Mouse (Mus musculus) right cerebral cortex, postnatal 25 days (tissue): ENCODE results near the gene B4galnt2.
A peak's percentile ranks its signal among the peaks of the same experiment; 100 is the strongest.
"Not testable (repeated sequence)": the region's sequence is repeated elsewhere in the genome, so short reads cannot be mapped to it uniquely, and the experiment has no call there.

ENCODE experiments used
- DNase-seq: peaks from one replicate; pipeline ENCODE4 v3.0.0; 2022

The B4galnt2 gene

DNA sequence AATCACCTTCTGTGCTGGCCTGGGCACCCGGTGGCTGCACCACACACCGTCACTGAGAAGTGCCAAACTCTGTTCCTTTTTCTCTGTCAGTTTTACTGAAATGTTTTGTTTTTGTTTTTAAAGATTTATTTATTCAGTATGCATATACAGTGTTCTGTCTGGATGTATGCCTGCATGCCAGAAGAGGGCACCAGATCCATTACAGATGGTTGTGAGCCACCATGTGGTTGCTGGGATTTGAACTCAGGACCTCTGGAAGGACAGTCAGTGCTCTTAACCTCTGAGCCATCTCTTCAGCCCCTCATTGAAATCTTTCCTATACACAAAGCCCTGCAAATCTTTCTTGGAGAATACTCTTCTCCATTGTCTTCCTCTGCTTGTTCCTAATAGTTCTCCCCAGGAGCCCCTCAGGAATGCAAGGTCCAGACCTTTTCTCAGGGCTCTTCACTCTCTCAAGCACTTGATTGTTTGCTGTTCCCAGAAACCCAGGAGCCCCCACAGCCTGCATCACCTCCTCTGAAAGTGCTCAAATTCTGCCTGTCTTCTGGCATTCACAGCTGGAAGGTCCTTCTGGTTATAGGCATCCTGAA, 24.1 kb downstream of the B4galnt2 start:
- no peak for DNase-seq

DNA sequence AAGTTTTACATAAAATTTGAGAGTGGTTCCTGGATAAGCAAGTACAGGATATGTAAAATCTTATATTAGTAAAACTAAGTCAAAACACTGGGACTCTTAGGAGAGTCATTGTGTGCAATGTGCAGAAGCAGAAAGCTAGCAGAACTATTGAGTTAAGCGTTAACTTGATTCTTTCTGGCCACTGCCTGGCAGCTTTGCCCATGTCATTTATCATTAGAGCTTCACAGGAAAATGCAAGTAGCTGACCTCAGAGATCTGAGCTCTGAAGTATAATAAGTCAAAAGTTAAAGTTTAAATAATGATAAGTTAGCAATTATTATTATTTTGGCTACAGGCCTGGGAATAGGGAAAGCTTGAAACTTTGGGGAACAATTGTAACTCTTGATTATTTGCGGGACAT, 34.8 kb downstream of the B4galnt2 start:
- not testable (repeated sequence) for DNase-seq

DNA sequence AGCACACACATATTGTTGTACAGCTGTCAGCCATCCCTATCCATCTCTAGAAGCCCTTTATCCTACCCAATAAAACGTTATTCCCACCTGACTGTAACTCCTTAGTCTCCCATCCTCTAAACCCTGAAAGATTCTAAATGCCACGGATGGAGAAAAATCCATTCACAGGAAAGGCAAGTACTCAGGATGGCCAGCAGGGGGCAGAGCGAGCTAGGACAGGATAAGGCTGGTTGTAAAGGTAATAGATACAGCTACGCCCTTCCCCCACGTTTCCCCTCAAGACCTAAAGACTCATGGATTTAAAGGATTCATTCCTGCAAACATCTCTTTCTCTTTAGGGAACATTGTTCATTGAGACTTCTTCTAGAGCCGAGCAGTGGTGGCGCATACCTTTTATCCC, 38.4 kb downstream of the B4galnt2 start:
- peak; percentile 25 for DNase-seq

DNA sequence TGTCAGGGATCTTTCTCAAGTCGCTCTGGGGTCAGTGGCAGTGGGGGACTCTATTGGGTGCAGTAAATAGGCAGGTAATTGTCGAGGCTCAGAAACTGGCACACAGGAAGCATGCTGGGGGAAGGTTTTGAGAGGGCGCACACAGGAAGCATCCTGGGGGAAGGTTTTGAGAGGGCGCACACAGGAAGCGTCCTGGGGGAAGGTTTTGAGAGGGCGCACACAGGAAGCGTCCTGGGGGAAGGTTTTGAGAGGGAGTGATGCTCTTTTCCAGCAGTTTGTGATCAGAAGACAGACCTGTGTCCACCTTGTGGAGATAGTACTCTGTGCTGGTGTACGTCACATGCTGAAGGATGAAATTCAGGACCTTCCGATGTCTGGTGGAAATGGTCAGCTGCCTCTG, 38.9 kb downstream of the B4galnt2 start:
- DNase-seq: no peak

DNA sequence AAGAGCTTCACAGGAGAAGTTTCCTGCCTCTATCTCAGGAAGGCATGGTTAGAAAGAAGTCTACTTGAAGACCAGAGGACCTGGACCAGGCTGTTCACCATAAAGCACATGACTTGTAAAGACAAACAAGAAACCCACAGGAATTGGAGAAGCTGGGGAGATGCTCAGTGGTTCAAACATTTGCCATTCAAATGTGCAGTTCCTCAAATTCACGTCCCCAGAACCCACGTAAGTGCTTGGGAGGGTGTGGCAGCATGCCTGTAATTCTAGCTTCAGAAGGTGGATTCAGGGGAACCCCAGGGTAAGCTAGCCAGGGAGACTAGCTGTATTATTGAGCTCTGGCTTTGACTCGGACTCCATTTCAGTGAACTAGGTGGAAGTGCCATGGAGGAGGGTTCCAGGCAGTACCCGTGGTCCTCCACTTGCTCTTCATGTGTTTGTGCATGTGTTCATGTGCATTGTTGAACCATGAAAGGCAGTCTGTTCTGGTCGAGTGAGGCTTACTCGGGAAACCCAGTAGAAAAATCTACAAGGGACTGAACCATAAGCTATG, 44.7 kb downstream of the B4galnt2 start:
- no peak for DNase-seq

DNA sequence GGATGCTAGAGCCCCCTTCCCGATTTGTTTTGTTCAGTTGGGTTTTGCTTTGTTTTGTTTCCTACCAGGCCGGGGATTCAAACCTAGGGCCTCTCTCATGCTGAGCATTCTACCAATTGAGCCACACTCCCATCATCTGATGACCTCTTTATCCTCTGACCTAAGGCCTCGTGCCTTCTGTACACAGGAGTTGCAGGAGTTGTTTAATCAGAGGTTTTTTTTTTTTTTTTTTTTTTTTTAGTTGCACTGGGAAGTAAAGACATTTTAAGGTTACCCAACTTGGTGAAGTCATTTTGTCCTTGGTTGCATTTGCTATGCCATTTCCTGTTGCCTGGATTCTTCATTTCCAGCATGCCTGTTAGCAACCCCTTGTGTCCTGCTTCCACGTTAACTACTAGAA, 45.2 kb downstream of the B4galnt2 start:
- DNase-seq: no peak

DNA sequence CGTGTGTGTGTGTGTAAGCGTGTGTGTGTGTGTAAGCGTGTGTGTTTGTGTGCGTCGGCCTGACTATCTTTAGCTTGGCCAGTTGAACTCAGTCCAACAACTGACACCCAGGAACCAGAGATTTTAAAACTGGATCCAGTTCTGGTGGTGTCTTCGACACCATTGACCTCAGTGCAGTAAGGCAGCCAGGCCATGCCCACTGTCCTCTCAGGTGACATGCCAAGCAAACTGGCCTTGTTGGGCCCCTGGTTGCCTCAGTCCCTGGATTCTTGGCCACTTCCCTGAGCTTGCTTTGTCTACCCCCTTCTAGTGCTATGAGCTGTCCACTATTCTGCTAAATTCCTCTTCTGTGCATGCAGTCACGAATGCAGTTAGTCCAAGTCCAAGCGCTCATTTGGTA, 53.3 kb downstream of the B4galnt2 start:
- no peak for DNase-seq

DNA sequence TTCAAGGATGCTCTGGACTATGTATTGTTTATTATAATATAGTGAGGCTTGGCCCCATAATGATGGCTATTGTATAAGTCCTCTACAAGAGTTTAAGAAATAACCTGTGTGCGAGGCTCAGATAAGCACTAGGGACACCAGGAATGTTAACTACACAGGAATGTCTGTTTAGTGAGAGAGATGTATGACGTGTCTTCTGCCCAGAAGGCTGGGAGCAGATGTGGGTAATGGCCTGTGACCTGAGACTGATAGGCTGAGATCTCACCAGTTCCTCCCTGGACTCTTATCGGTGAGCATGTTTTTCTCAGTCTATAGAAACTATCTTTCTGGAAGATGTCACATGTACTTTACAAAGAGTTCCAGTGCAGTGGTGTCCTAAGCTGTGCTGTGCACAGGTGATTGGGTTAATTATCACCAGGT, 54.6 kb downstream of the B4galnt2 start:
- DNase-seq: no peak

DNA sequence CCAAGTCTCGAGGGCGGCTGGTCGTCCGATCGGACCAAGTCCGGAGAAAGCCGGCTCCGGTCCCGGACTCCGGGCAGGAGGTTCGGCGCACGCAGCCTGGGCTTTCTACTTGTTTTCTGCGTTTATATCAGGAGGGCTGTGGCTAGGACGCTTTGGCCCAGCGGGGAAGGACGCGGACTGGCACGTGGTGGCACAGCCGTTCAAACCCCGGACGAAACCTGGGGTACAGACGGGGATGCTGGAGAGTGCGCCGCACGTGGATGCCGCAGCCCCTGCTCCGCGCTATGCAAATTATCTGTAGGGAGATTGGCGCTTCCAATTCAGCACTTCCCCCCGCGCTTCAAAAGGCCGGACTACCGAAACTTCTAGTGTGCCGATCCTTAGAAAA, 55.2 kb downstream of the B4galnt2 start:
- no peak for DNase-seq

DNA sequence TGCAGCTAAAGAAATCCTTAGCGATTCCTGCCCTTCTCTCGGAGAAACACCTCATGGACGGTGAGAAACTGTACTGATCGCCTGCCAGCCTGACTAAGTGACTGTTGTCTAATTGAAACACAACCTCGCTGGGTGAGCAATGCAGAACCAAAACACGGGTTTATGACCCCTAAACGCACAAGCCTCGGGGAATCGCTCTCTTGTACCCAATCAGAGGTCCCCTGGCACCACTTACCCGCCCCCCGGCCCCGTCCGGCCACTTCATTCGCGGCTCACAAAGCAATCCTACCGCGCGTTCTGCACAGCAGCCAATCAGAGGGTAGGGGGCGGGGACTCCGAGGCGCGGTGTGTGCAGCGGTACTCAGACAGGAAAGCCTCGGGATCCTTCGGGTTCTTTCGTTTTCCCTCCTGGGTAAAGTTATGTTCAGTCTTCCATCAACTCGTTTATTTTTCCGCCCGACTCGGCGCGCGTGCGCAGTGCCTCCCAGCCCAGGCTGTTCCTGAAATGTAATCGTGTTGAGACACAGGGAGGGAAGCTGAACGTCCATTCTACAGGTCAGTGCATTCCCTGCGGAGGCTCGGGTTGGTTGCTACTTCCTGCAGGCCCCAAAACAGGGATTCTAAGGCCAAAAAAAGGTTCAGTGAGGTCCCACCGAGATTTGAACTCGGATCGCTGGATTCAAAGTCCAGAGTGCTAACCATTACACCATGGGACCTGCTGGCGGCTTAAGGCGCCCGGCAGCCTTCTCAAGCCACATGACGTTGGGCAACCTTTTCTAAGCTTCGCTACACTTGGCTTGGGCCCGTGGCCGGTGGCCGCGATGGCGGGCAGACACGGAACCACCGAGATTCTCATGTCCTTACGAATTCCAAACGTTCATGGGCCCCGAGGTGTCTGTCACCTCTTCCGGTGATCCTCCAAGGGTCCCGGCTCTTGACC, 55.9 kb downstream of the B4galnt2 start:
- DNase-seq: peak; percentile 94

DNA sequence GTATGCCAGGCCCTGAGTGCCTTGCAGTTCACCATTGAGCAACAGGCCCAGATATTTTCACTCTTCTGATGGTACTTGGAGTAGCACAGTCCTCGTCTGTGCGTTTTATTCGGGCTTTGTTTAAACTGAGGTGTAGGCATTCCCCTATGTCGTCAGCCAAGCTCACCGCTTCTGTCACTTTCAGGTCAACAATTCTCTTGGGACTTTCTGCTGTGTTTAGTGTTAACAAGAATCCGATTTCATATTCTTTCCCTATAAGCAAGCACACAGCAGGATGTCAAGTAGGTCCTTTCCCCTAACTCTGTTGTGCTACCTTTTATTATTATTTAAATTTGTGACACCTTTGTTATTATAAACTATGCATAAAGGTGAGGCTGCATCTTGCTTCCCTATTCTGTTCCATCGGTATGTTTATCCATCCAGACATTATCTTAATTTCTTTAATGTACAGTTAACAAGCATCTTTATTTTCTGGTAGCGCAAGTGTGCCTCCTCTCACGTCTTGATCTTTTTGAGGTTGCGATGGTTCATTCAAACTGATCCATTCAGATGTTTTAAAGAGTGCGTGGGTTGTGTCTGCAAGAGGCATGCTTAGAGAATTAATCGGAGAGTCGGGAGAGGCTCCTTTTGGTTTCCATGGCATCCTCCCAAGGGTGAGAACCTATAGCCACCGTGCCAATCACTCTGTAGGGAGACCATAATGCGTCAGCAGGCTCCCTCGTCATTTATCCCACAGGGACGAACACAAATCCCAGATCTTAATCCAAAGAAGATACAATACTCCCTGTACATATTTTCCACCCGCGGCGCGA, 56.8 kb downstream of the B4galnt2 start:
- DNase-seq: no peak

DNA sequence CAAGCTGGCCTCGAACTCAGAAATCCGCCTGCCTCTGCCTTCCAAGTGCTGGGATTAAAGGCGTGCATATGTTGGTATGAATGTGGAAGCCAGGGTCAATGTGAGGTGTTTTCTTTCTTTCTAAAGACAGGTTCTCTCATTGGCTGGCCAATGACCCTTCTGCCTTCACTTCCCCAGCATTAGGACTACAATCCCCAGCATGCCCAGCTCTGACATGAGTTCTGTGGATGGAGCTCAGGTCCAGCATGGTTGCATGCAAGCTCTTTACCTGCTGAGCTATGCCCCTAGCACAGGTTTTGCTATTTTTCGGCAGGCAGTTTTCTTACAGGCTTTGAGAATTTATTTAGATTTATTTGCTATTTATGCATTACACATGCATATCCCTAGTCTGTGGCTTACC, 57.4 kb downstream of the B4galnt2 start:
- DNase-seq: no peak

DNA sequence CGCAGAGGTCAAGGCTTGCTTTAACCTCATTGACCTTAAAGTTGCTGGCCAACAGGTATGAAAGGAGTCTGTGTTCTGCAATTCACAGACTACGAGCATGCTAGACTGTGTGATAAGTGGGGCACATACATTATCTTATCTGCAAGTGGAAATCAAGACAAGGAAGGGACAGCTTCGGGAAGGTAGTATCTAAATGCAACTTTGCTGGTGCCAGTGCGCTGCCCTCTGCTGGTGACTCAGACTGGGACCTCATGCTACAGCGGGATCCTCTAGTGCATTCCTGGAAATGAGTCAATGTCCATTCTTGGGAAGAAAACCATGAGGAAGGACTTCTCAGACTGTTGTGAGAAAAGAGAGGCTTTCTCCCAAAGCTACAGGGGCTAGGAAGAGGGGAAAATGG, 61.0 kb downstream of the B4galnt2 start:
- no peak for DNase-seq

DNA sequence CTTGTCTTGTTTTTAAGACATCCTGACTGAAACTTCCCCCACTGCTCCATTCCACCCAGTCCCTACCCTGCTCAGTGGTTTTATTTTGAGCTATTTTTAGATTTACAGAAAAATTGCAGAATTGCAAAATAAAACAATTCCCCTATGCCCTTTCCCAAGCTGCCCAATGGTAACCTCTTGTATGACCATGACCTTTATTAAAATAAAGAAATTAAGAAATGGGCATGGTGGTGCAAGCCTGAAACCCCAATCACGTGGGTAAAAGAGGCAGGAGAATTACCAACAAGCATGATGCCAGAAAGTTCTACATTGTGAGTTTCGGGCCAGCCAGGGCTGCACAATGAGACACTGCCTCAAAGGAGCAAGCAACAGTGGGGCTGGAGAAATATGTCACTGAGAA, 63.8 kb downstream of the B4galnt2 start:
- no peak for DNase-seq

DNA sequence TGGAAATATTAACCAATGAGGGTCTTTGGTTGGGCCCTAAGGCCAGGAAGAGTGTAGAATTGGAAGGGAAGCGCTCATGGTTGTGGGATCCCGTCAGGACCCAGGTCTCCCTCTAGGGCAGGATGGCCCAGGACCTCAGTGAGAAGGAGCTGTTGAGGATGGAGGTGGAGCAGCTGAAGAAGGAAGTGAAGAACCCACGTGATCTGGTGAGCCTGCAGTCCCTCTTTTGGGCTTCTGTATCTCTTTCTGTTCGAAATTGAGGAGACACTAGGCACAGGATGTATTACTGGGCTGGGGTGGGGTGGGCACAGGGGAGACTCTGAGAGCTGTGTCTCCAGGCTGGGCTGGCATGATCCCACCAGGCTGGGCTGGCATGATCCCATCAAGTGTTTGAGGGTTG, 69.8 kb downstream of the B4galnt2 start:
- DNase-seq: no peak

DNA sequence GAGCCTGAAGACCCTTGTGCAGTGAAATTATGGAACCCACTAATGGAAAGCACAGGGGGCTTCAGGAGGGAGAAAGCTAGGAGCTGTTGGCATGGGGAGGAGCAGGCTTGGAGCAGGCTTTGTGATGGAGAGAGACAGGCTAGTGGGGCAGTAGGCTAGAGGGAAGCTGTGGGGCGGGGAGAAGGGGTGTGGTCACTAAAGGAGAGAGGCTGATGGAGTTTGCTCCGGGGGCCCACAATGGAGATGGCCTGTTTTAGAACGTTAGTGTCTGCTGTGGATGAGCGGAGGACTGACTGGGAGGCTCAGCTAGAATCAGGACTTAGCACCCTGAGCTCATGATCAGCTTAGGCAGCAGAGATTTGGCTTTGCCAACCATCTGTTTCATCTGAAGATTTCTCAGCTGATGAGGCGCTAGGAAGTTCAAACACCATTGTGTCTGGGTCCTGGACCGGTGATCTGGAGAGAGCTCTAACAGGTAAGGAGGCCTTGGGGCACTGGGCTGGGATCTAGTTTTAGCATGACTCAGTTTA, 71.2 kb downstream of the B4galnt2 start:
- no peak for DNase-seq

DNA sequence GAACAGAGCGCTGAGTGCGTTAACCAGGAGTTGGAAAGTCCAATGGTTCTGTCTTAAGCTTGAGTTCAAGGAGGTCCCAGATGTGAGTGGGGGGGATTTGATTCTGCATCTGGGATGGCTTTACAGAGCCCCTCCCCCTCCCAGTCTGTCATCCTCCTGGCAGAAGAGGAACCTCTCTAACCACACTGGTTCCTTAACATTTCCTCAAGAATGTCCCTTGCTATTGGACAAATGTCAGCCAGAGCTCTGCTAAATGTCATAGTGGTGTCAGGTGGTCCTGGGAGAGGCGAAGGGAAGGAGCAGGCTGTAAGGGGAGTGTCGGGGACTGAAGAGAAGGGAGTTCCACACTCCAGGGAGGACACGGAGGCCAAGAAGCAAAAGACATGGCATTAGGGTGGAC, 71.7 kb downstream of the B4galnt2 start:
- DNase-seq: no peak

DNA sequence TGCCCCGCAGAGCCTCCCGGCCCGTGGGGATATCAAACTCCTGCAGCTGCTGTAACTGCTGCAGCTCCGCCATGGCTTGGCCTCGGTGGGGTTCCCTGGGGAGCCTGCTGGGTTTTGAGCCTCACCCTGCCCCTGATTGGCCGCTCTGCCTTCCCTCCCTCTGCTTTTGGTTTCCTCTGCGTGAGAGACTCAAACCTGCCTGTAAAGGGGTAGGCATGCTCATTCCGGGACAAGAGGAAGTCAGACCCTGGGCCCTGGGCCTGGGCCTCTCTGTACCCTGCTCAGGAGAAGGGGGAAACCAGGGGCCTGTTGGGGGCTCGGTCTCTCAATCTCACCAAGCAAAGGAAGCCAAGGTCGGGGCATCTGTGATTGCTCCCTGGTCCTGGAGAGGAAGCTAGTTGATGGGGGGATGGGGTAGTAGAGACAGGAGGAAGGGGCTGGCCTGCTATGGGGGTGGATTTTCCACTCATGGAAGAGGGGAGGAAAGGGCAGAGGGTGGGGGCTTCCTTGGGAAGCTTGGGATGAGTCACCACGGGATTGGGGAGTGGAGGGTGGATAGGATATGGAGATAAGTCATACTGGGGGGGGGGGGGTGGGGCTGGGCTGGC, 72.5 kb downstream of the B4galnt2 start, which contains the start of gene Abi3:
Abi3 (minus strand) TSS at position 403 of the 608 bp plus-strand sequence.
- DNase-seq: no peak

DNA sequence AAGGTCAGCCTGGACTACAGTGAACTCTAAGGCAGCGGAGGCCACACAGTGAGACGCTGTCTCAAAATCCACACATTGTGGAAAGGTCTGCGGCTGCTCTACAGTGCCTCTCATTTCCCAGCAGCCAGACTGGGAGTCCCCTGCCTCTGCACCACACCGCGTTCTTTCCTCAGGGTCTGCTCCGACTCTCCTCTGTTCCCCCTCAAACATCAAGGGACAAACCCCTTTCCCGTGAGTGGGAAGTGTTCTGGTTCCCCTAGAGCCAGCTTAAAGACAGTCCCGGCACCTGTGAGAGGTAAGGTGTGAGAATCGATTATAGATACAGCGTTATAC, 73.2 kb downstream of the B4galnt2 start:
- DNase-seq: no peak

DNA sequence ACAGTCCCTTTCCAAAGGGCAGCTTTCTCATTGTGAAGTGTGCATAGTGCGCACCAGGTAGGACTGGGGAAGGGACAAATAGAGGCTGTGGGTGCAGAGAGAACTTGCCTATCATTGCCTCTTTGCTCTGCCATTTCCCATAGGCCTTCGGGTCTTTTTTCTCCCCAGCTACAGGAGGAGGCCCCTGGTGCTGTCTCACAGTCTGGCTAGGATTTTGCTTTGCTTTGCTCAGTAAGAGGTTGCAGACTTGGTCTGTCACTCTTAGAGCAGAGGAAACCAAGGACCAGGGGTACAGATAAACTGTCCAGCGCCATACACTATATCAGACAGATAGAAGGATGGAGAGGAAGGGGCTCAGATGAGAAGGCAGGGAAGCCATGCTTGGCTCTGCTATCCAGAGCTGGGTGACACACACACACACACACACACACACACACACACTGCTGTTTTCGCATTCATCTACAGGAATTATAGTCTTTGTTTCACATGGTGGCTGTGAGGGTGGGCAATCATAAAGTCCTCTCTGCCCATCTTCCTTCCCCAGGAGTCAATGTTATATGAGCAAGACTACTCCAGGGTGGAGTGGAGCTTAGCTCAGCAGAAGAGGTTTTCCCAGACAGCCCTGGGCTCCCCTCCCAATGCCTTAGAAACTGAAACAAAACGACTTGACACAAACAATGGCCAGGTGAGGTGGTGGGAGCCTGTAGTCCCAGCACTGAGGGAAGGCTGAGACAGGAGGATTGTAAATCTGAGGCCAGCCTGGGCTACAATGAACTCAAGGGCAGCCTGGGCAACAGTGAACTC, 73.8 kb downstream of the B4galnt2 start:
- DNase-seq: no peak

DNA sequence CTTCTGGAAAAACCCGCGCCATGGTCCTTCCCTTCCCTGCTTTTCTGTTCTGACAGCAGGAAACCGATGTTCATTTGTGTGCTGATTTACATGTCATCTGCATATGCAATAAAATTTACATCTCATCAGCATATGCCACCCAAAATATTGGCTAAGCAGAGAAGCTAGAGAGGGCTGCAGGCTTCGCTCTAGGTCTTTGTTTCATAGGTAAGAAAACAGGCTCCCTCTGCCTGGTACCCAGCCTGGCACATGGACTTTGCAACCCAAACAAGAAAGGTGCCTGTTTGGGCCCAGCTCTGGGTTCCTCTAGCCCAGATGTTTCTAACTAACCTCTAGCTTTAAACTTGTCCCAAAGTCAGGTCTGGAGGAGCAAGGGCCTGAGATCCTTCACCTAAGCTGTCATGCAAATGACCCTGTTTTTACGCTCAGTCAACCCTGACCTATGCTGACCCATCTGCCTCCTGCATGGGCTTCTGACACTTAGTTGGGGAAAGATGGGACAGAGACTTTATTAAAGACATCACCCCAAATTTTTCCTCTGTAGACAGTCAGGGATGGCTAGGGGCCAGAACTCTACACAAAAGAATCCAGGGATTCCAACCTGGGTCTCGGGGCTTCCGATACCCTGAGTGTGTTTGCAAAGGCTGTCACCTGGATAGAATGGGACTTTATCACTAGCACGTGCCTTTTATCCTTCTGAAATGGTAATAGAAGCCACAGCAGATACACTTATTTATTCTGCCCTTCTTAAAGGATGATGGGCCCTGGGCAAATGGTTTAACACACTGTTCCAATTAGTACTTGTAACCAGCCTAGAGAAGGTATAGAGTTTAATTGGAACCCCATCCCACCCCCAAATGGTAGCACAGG, 75.5 kb downstream of the B4galnt2 start:
- no peak for DNase-seq
